Mouse (Mus musculus): Measurements from ENCODE around the gene Eya2. TPM values are rescaled to one million over a fixed set of nuclear protein-coding genes. Genes with fewer than 3 reads are reported as not detected.
"Not testable (repeated sequence)": the region's sequence is repeated elsewhere in the genome, so short reads cannot be mapped to it uniquely, and the experiment has no call there.

The Eya2 gene
- total RNA-seq (2014; rRNA removed): 0.20 and 0.28 TPM in 2 replicates
- 0.30 and 0.78 TPM in 2 replicates for polyA plus RNA-seq (2012; rRNA removed)

DNA sequence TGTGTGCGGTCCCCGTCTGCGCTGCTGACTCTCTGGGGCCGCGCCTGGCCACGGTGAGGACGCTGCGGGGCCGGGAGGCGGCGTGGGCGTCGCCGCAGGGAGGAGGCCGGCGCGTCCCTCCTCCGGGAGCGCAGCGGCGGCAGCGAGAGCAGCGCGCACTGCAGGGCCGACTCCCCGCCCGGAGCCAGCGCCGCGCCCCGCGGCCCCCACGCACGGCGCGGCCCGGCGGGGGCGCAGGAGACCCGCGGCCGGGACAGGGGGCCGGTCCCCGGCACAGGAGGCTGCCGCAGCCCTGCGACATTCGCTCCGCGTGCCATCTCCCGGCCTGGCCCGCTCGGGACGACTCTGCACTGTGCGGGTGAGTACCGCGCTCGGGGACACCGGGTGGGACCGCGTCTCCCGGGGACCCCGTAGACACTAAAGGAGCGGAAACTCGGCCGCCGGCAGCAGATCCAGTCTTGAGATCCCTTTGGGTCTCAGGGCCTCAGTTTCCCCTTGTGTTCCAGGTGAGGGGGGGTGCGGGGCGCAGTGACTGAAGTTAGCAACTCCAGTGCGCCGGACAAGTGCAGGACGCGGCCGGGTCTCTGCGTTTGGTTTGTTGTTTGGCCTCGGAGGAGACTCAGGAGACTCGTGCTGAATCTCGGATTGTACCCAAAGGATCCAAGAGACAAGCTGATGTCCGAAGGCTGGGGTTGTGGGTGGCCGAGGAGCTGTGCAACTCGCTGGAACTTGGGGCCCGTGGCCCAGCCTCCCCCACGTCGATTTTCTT is at the start of gene Eya2:
TSS of gene Eya2 (plus strand) at position 126 of the 769 bp plus-strand sequence.
- H3K27ac ChIP-seq (replicated peaks; ENCODE audit: insufficient read depth, low read depth, low read length): no peak within 1 kb of the TSS
- H3K4me3 ChIP-seq (ENCODE audit: insufficient read depth, low read depth, low read length): no peak within 1 kb of the TSS
- no peaks in the 10 kb centered on the region for H3K4me1 ChIP-seq (ENCODE audit: control insufficient read depth, insufficient read depth, low read length)
- H3K79me2 ChIP-seq (ENCODE audit: control insufficient read depth, insufficient read depth, low read length): no peaks in the 10 kb centered on the region
- H3K9ac ChIP-seq (ENCODE audit: low read depth, low read length): no peak within 1 kb of the TSS
- H3K27me3 ChIP-seq (ENCODE audit: control insufficient read depth, insufficient read depth, low read length): peaks cover 16% of the 10 kb centered on the region; the same call in 1 of the 2 replicates
- TF ChIP-seq CTCF (IDR thresholded peaks at IDR 0.05; ENCODE audit: low read depth, low read length) (no peak), POLR2A (IDR thresholded peaks at IDR 0.05; ENCODE audit: extremely low read depth, insufficient read depth, low read length) (no peak)
- no peaks in the 10 kb centered on the region for H3K36me3 ChIP-seq (ENCODE audit: control insufficient read depth, insufficient read depth, low read length)
- DNase-seq (ENCODE audit: extremely low read depth, low read depth, low spot score): no peak
- WGBS: 1% methylated on average over 77 of the region's 83 CpGs

- no peak for DNase-seq (ENCODE audit: extremely low read depth, low read depth, low spot score)
- no peaks in the 10 kb centered on the region for H3K4me1 ChIP-seq (ENCODE audit: control insufficient read depth, insufficient read depth, low read length)
- TF ChIP-seq POLR2A (IDR thresholded peaks at IDR 0.05; ENCODE audit: extremely low read depth, insufficient read depth, low read length) (no peak), CTCF (IDR thresholded peaks at IDR 0.05; ENCODE audit: low read depth, low read length) (no peak)
- H3K79me2 ChIP-seq (ENCODE audit: control insufficient read depth, insufficient read depth, low read length): no peaks in the 10 kb centered on the region
- H3K27me3 ChIP-seq (ENCODE audit: control insufficient read depth, insufficient read depth, low read length): no peaks in the 10 kb centered on the region
- H3K36me3 ChIP-seq (ENCODE audit: control insufficient read depth, insufficient read depth, low read length): no peaks in the 10 kb centered on the region
- WGBS: 91% methylated on average over 2 of the region's 2 CpGs
- no peak overlapping the region for H3K4me3 ChIP-seq (ENCODE audit: insufficient read depth, low read depth, low read length)
- H3K27ac ChIP-seq (replicated peaks; ENCODE audit: insufficient read depth, low read depth, low read length): no peak overlapping the region
- no peak overlapping the region for H3K9ac ChIP-seq (ENCODE audit: low read depth, low read length)
These were observed 49.1 kb upstream of the Eya2 start for GRCm38 (mm10) chr2:165545687-165546086.

DNA sequence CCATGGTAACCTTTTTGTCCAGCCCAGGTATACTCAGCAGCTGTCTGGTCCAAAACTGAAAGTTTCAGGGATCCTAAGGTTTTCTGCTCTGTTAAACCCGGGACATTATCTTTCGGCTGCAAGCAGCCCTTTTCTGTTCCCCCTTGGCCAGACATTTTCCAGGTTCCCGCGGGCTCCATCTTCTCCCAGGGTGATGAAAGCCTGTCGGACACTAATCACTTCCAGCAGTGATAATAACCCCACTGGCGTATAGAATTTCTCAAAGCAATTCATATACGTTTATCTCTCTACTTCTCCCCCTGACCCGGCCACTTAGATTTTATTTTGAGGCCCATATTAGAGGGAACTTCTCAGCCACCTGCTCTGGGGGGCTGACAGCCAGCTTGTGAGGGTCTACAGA is 48.5 kb upstream of the Eya2 start:
- H3K4me1 ChIP-seq (ENCODE audit: control insufficient read depth, insufficient read depth, low read length): no peaks in the 10 kb centered on the region
- TF ChIP-seq CTCF (IDR thresholded peaks at IDR 0.05; ENCODE audit: low read depth, low read length): no peak
- TF ChIP-seq POLR2A (IDR thresholded peaks at IDR 0.05; ENCODE audit: extremely low read depth, insufficient read depth, low read length): no peak
- no peaks in the 10 kb centered on the region for H3K79me2 ChIP-seq (ENCODE audit: control insufficient read depth, insufficient read depth, low read length)
- H3K4me3 ChIP-seq (ENCODE audit: insufficient read depth, low read depth, low read length): no peak overlapping the region
- no peak overlapping the region for H3K27ac ChIP-seq (replicated peaks; ENCODE audit: insufficient read depth, low read depth, low read length)
- no peak for DNase-seq (ENCODE audit: extremely low read depth, low read depth, low spot score)
- 83% methylated on average over 8 of the region's 8 CpGs for WGBS
- no peaks in the 10 kb centered on the region for H3K27me3 ChIP-seq (ENCODE audit: control insufficient read depth, insufficient read depth, low read length)
- H3K9ac ChIP-seq (ENCODE audit: low read depth, low read length): no peak overlapping the region
- H3K36me3 ChIP-seq (ENCODE audit: control insufficient read depth, insufficient read depth, low read length): no peaks in the 10 kb centered on the region

- peak; percentile 17 for DNase-seq (ENCODE audit: extremely low read depth, low read depth, low spot score)
- 46% methylated on average over 9 of the region's 9 CpGs for WGBS
- Histone ChIP-seq H3K79me2 (ENCODE audit: control insufficient read depth, insufficient read depth, low read length) (no peaks in the 10 kb centered on the region), H3K36me3 (ENCODE audit: control insufficient read depth, insufficient read depth, low read length) (no peaks in the 10 kb centered on the region), H3K27me3 (ENCODE audit: control insufficient read depth, insufficient read depth, low read length) (no peaks in the 10 kb centered on the region), H3K27ac (replicated peaks; ENCODE audit: insufficient read depth, low read depth, low read length) (no peak overlapping the region), H3K4me1 (ENCODE audit: control insufficient read depth, insufficient read depth, low read length) (no peaks in the 10 kb centered on the region), H3K4me3 (ENCODE audit: insufficient read depth, low read depth, low read length) (no peak overlapping the region), H3K9ac (ENCODE audit: low read depth, low read length) (no peak overlapping the region)
- no peak for TF ChIP-seq CTCF (IDR thresholded peaks at IDR 0.05; ENCODE audit: low read depth, low read length)
- no peak for TF ChIP-seq POLR2A (IDR thresholded peaks at IDR 0.05; ENCODE audit: extremely low read depth, insufficient read depth, low read length)
These were observed 47.4 kb upstream of the Eya2 start for GRCm38 (mm10) chr2:165547410-165547809.

GRCm38 (mm10) chr2:165548627-165549026 is 46.2 kb upstream of the Eya2 start:
- no peak overlapping the region for H3K27ac ChIP-seq (replicated peaks; ENCODE audit: insufficient read depth, low read depth, low read length)
- no peaks in the 10 kb centered on the region for H3K4me1 ChIP-seq (ENCODE audit: control insufficient read depth, insufficient read depth, low read length)
- no peaks in the 10 kb centered on the region for H3K36me3 ChIP-seq (ENCODE audit: control insufficient read depth, insufficient read depth, low read length)
- no peak overlapping the region for H3K9ac ChIP-seq (ENCODE audit: low read depth, low read length)
- no peaks in the 10 kb centered on the region for H3K27me3 ChIP-seq (ENCODE audit: control insufficient read depth, insufficient read depth, low read length)
- TF ChIP-seq CTCF (IDR thresholded peaks at IDR 0.05; ENCODE audit: low read depth, low read length): no peak
- TF ChIP-seq POLR2A (IDR thresholded peaks at IDR 0.05; ENCODE audit: extremely low read depth, insufficient read depth, low read length): no peak
- H3K79me2 ChIP-seq (ENCODE audit: control insufficient read depth, insufficient read depth, low read length): no peaks in the 10 kb centered on the region
- H3K4me3 ChIP-seq (ENCODE audit: insufficient read depth, low read depth, low read length): no peak overlapping the region
- no peak for DNase-seq (ENCODE audit: extremely low read depth, low read depth, low spot score)
- WGBS: 70% methylated on average over 6 of the region's 6 CpGs

DNA sequence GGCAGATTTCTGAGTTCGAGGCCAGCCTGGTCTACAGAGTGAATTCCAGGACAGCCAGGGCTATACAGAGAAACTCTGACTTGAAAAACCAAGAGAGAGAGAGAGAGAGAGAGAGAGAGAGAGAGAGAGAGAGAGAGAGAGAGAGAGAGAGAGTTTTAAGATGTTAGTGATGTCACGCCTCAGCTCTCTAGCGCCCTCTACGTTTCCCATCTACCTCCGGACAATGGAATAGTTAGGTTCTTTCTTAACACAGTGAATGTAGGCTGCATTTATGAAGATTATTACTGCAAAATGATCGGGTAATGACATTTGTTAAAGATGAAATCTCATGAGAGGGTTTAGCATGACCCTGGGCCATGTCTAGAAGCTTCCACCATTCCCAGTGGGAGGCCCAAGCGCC is 44.4 kb upstream of the Eya2 start:
- H3K4me3 ChIP-seq (ENCODE audit: insufficient read depth, low read depth, low read length); H3K27me3 ChIP-seq (ENCODE audit: control insufficient read depth, insufficient read depth, low read length); DNase-seq (ENCODE audit: extremely low read depth, low read depth, low spot score); H3K27ac ChIP-seq (replicated peaks; ENCODE audit: insufficient read depth, low read depth, low read length); H3K36me3 ChIP-seq (ENCODE audit: control insufficient read depth, insufficient read depth, low read length); H3K9ac ChIP-seq (ENCODE audit: low read depth, low read length); H3K79me2 ChIP-seq (ENCODE audit: control insufficient read depth, insufficient read depth, low read length); H3K4me1 ChIP-seq (ENCODE audit: control insufficient read depth, insufficient read depth, low read length): not testable (repeated sequence)
- TF ChIP-seq CTCF (IDR thresholded peaks at IDR 0.05; ENCODE audit: low read depth, low read length): peak; percentile 12; the same call in 1 of the 2 replicates
- WGBS: 74% methylated on average over 7 of the region's 7 CpGs

Measured in liver, adult 2 months (tissue).